Mouse (Mus musculus): ENCODE data around the gene Map3k3. TPM values are rescaled to one million over a fixed set of nuclear protein-coding genes. Genes with fewer than 3 reads are reported as not detected.

Gene Map3k3
- total and polyA plus RNA-seq, 3 experiments, result 28.8 to 34.1 (median 32.3) TPM

GRCm38 (mm10) chr11:106084911-106085561, 623 bp downstream of the Map3k3 start:
- peaks cover 33% of the 10 kb centered on the region for H3K79me2 ChIP-seq (replicated peaks; ENCODE audit: control insufficient read depth, extremely low read depth, insufficient read depth, poor library complexity, severe bottlenecking)
- peak overlapping the region; percentile 72 for H3K4me2 ChIP-seq (ENCODE audit: insufficient read depth, low read depth, poor library complexity, severe bottlenecking)
- peaks cover 0 to 3% of the 10 kb centered on the region in 2 experiments for H3K36me3 ChIP-seq (replicated peaks in 1 of 2; ENCODE audit: control insufficient read depth in 1 of 2, insufficient read depth in 1 of 2, low read length in 1 of 2)
- H3K27me3 ChIP-seq (replicated peaks), result no peaks in the 10 kb centered on the region
- H3K4me3 ChIP-seq (replicated peaks in 1 of 3; ENCODE audit: low read depth in 2 of 3, low read length in 2 of 3, poor library complexity in 1 of 3), result peak overlapping the region; percentile 44 to 91 (median 85)
- peak; percentile 70 for DNase-seq (ENCODE audit: extremely low read depth)
- peaks cover 0 to 19% of the 10 kb centered on the region in 2 experiments; a peak in 2 of 4 replicates for H3K4me1 ChIP-seq (ENCODE audit: control insufficient read depth in 1 of 2, insufficient read depth in 2 of 2)
- in situ Hi-C loops (cut with MboI; ENCODE audit: low pct_ligation_motif_present, low pct_unique_long_range_greater_than_20kb, low sequenced_read_pairs) (loop anchor here (5.0 kb wide), 1 partner anchor 47 kb away; no protein-coding TSS in a partner anchor), dilution Hi-C loops (cut with MboI; ENCODE audit: extremely low pct_ligation_motif_present, extremely low pct_unique_long_range_greater_than_20kb, low sequenced_read_pairs) (no loop called here)
- peak overlapping the region; percentile 83 for H3K9ac ChIP-seq (ENCODE audit: insufficient read depth, low read depth)
- TF ChIP-seq TCF12 (IDR thresholded peaks at IDR 0.05; ENCODE audit: low read depth, low read length) (peak; percentile 21; the same call in 1 of the 2 replicates), MXI1 (IDR thresholded peaks at IDR 0.05; ENCODE audit: low read depth, low read length) (peak; percentile 78; the same call in 1 of the 2 replicates), SMC3 (IDR thresholded peaks at IDR 0.05; ENCODE audit: low read depth, low read length) (no peak), UBTF (IDR thresholded peaks at IDR 0.05; ENCODE audit: low read depth, low read length) (peak; percentile 97), EP300 (IDR thresholded peaks at IDR 0.05; ENCODE audit: low read length) (no peak), MAZ (IDR thresholded peaks at IDR 0.05; ENCODE audit: low read depth, low read length) (peak; percentile 36; the same call in 1 of the 2 replicates), TBP (conservative IDR thresholded peaks at IDR 0.05; ENCODE audit: low read depth, low read length) (no peak), MEF2A (IDR thresholded peaks at IDR 0.05; ENCODE audit: borderline replicate concordance, low read depth, low read length) (no peak), POLR2A (IDR thresholded peaks at IDR 0.05; ENCODE audit: low read depth, low read length) (peak; percentile 55; the same call in 1 of the 2 replicates), RAD21 (IDR thresholded peaks at IDR 0.05; ENCODE audit: low read depth, low read length) (no peak), ZNF384 (IDR thresholded peaks at IDR 0.05; ENCODE audit: low read depth, low read length) (peak; percentile 66; the same call in 1 of the 2 replicates), CHD2 (IDR thresholded peaks at IDR 0.05; ENCODE audit: low read length) (peak; percentile 54; the same call in 1 of the 2 replicates), CTCF (conservative IDR thresholded peaks at IDR 0.05 in 1 of 2, IDR thresholded peaks at IDR 0.05 in 1 of 2; ENCODE audit: low read depth in 2 of 2, low read length in 2 of 2) (no peak)
- no peaks in the 10 kb centered on the region for H3K9me3 ChIP-seq (replicated peaks; ENCODE audit: low read length)
- peak overlapping the region; percentile 74 for H3K27ac ChIP-seq (ENCODE audit: insufficient read depth, low read depth)

DNA sequence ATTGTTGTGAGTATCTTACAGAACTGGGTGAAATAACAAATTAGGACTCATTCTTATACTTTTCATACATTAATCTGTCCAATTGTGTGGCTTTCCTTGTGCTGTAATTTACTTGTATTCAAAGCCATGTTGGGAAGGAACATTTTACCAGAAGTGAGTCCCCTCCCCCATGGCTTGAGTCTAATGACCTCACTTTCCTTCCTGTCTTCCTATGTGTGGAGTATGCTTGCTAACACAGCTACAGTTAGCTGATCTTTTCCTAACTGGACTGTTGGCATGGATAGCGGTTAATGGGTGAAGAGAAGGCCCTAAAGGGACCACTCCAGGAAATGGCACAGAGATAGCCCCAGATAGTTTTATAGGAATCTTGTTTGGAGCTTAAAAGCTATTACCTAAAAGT, 13.8 kb downstream of the Map3k3 start:
- H3K4me3 ChIP-seq (replicated peaks in 1 of 3; ENCODE audit: low read depth in 2 of 3, low read length in 2 of 3, poor library complexity in 1 of 3), result no peak overlapping the region
- in situ Hi-C loops (cut with MboI; ENCODE audit: low pct_ligation_motif_present, low pct_unique_long_range_greater_than_20kb, low sequenced_read_pairs), result no loop called here
- TF ChIP-seq HCFC1 (IDR thresholded peaks at IDR 0.05; ENCODE audit: low read depth, low read length) (no peak), TBP (conservative IDR thresholded peaks at IDR 0.05; ENCODE audit: low read depth, low read length) (no peak), SIN3A (IDR thresholded peaks at IDR 0.05; ENCODE audit: low read length) (no peak), USF1 (IDR thresholded peaks at IDR 0.05; ENCODE audit: low read depth, low read length) (no peak), PAX5 (IDR thresholded peaks at IDR 0.05; ENCODE audit: low read length) (no peak), NRF1 (IDR thresholded peaks at IDR 0.05; ENCODE audit: low read depth, low read length) (no peak), ETS1 (conservative IDR thresholded peaks at IDR 0.05; ENCODE audit: low read depth, low read length) (no peak), EP300 (IDR thresholded peaks at IDR 0.05; ENCODE audit: low read length) (no peak)
- dilution Hi-C loops (cut with MboI; ENCODE audit: extremely low pct_ligation_motif_present, extremely low pct_unique_long_range_greater_than_20kb, low sequenced_read_pairs), result no loop called here
- peaks cover 10 to 39% of the 10 kb centered on the region in 2 experiments for H3K36me3 ChIP-seq (replicated peaks in 1 of 2; ENCODE audit: control insufficient read depth in 1 of 2, insufficient read depth in 1 of 2, low read length in 1 of 2)
- H3K79me2 ChIP-seq (replicated peaks; ENCODE audit: control insufficient read depth, extremely low read depth, insufficient read depth, poor library complexity, severe bottlenecking), result peaks cover 15% of the 10 kb centered on the region
- no peak overlapping the region for H3K27ac ChIP-seq (ENCODE audit: insufficient read depth, low read depth)
- no peaks in the 10 kb centered on the region for H3K27me3 ChIP-seq (replicated peaks)
- DNase-seq (ENCODE audit: extremely low read depth), result no peak
- H3K4me2 ChIP-seq (ENCODE audit: insufficient read depth, low read depth, poor library complexity, severe bottlenecking), result no peak overlapping the region
- no peak overlapping the region for H3K9ac ChIP-seq (ENCODE audit: insufficient read depth, low read depth)
- no peaks in the 10 kb centered on the region for H3K9me3 ChIP-seq (replicated peaks; ENCODE audit: low read length)
- peaks cover 2 to 13% of the 10 kb centered on the region in 2 experiments; a peak in 3 of 4 replicates for H3K4me1 ChIP-seq (ENCODE audit: control insufficient read depth in 1 of 2, insufficient read depth in 2 of 2)
